Mouse (Mus musculus): ENCODE data around the gene Zfp938. TPM values are rescaled to one million over a fixed set of nuclear protein-coding genes. Genes with fewer than 3 reads are reported as not detected.

The Zfp938 gene
- 10 to 100 TPM in 1 of 2 experiments, 1 to 10 TPM in 1; 9.8 to 11.6 TPM for total RNA-seq (2021)
- long read RNA-seq, experiment 1, partial matches to known transcripts = 5 of 8 reads
- long read RNA-seq, experiment 1, other reads (novel, unspliced or antisense) = 2 of 8 reads
- long read RNA-seq, experiment 2, transcript Zfp938-201 (4 exons, 2,035 nt) = major isoform, 5 of 15 reads
- long read RNA-seq, experiment 2, partial matches to known transcripts = 4 of 15 reads
- long read RNA-seq, experiment 2, other reads (novel, unspliced or antisense) = 4 of 15 reads

DNA sequence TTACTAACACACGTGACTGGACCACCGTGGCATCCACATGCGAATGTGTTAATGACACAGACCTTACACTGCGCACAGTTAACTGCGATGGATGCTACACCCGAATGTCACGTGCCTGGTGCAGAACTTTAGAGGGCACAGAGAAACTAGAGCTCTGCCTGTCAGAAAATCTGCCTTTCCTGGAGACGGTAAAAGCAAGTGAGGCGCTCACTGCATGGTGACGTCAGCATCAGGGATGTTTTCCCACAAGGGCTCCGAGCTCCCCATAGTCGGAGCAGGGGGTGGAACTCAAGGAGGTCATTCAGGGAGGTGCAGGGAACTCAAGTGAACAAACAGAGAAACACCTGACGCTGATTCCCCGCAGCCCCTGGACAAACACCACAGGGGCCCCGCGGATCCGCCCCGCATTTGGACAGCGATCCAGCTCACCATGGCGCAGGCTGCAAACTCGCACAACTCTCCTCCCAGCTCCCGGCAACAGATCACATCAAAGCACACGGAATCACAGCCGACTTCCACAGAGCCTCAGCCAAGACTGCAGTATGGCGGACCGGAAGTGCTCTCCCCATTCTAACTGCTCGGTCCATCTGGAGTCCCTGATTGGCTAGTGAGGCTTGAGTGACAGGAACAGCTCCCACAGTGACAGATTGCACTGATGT, at the start of gene Zfp938:
TSS of gene Zfp938 (minus strand) at position 539 of the 659 bp plus-strand sequence.
- peak; percentile 19 to 45 for DNase-seq (ENCODE audit: low spot score in 2 of 2)

DNA sequence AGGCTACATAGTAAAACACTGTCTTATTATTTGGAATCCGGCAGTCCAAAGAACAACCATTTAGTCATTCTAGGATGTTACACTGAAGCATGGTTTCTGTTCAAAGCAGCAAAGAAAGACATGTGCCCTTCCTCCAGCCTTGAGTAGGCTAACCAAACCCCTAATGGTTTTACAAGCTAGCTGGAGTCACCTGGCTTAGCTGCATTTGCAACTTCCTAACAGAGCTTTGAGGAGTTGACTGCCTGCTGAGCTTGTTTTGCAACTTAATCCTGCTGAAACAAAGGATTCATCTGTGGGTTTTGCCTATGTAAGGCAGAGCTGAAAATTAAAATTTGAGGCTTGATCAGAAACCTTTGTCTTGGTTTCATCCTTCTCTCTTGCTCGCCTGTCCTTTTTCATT, 16.3 kb upstream of the Zfp938 start:
- no peak for DNase-seq (ENCODE audit: low spot score in 2 of 2)

GRCm38 (mm10) chr10:82245021-82245420, 3.9 kb upstream of the Zfp938 start:
- no peak for DNase-seq (ENCODE audit: low spot score in 2 of 2)

- no peak for DNase-seq (ENCODE audit: low spot score in 2 of 2)
These were observed 315 bp upstream of the Zfp938 start for GRCm38 (mm10) chr10:82241401-82241788.

GRCm38 (mm10) chr10:82178257-82179064, 62.6 kb downstream of the Zfp938 start:
- peak; percentile 45 to 56 for DNase-seq (ENCODE audit: low spot score in 2 of 2)

Other genes starting within 250 kb of the Zfp938 start
- 10 to 100 TPM; 14.6 to 15.5 TPM for gene Zfp873, start 193.2 kb downstream of the Zfp938 start, total RNA-seq (2021)
- 1 to 10 TPM; 4.7 to 6.0 TPM for gene BC024063, start 157.9 kb downstream of the Zfp938 start, total RNA-seq (2021)
- gene AU041133, start 113.3 kb downstream of the Zfp938 start, total RNA-seq (2021) = 10 to 100 TPM in 1 of 2 experiments, 1 to 10 TPM in 1; 9.2 to 10.8 TPM
- not detected for gene 4932415D10Rik, start 75.3 kb upstream of the Zfp938 start, total RNA-seq (2021)
- 1 to 10 TPM; 8.7 to 9.4 TPM for gene Gm4924, start 113.0 kb upstream of the Zfp938 start, total RNA-seq (2021)

Measured in adrenal gland, postnatal 4 days (tissue).